Mouse (Mus musculus) CH12.LX (cell line): ENCODE data around the gene Padi6. TPM values are rescaled to one million over a fixed set of nuclear protein-coding genes. Genes with fewer than 3 reads are reported as not detected.

Experiments used
- DNase-seq: peaks from one replicate; pipeline ENCODE4 v3.0.0-alpha.2; 2013; ENCODE audit errors: extremely low read depth
- H3K27ac ChIP-seq: 2 replicates; pipeline ENCODE4 v1.5.1; 2012; ENCODE audit warnings: low read depth, mild to moderate bottlenecking, control low read depth, moderate library complexity; ENCODE audit not compliant: insufficient read depth
- H3K27me3 ChIP-seq: replicated peaks from 2 replicates; pipeline ENCODE3; 2012; ENCODE audit warnings: inconsistent platforms
- H3K36me3 ChIP-seq, 2 experiments: replicated peaks in 1 of 2; 2 replicates each; pipeline versions ENCODE3 to v1.6.1; 2012; ENCODE audit warnings: inconsistent platforms in 1 of 2, low read length in 1 of 2, mild to moderate bottlenecking in 1 of 2, mixed read lengths in 1 of 2, moderate library complexity in 1 of 2; ENCODE audit not compliant: control insufficient read depth in 1 of 2, insufficient read depth in 1 of 2
- H3K4me1 ChIP-seq, 2 experiments: 2 replicates each; pipeline ENCODE4 v1.6.1; 2012; ENCODE audit warnings: inconsistent platforms in 1 of 2, moderate library complexity in 1 of 2; ENCODE audit not compliant: insufficient read depth in 2 of 2, control insufficient read depth in 1 of 2
- H3K4me2 ChIP-seq: 2 replicates; pipeline ENCODE4 v1.6.1; 2012; ENCODE audit warnings: low read depth, mild to moderate bottlenecking, control low read depth; ENCODE audit not compliant: poor library complexity, insufficient read depth, severe bottlenecking
- H3K4me3 ChIP-seq, 3 experiments: fragments of 150-350 bp in 1 of 3; sonication (generic) in 1 of 3; replicated peaks in 1 of 3; 2 replicates each; pipeline versions ENCODE3 to v1.5.1; 2011 to 2012; ENCODE audit warnings: low read depth in 2 of 3, low read length in 2 of 3, mild to moderate bottlenecking in 2 of 3, moderate library complexity in 2 of 3, control low read depth in 1 of 3, improper control_type of control experiment in 1 of 3, inconsistent platforms in 1 of 3, mixed read lengths in 1 of 3; ENCODE audit not compliant: poor library complexity in 1 of 3
- H3K79me2 ChIP-seq: replicated peaks from 2 replicates; pipeline ENCODE4 v1.6.1; 2012; ENCODE audit warnings: mild to moderate bottlenecking, moderate library complexity; ENCODE audit not compliant: control insufficient read depth, poor library complexity, insufficient read depth, severe bottlenecking; ENCODE audit errors: extremely low read depth
- H3K9ac ChIP-seq: 2 replicates; pipeline ENCODE4 v1.6.1; 2012; ENCODE audit warnings: low read depth, mild to moderate bottlenecking, control low read depth, moderate library complexity; ENCODE audit not compliant: insufficient read depth
- H3K9me3 ChIP-seq: replicated peaks from 2 replicates; pipeline ENCODE3; 2012; ENCODE audit warnings: low read length, inconsistent platforms, mixed read lengths
- CHD1 ChIP-seq: IDR thresholded peaks from 2 replicates; pipeline ENCODE4 v1.6.1; 2012; ENCODE audit warnings: low read depth, low read length, improper control_type of control experiment, inconsistent platforms
- CTCF ChIP-seq, 2 experiments: IDR thresholded peaks in 1 of 2; conservative IDR thresholded peaks in 1 of 2; 2 replicates each; pipeline ENCODE4 v1.5.1; 2011 to 2012; ENCODE audit warnings: low read depth in 2 of 2, low read length in 2 of 2, improper control_type of control experiment in 1 of 2, inconsistent platforms in 1 of 2, mild to moderate bottlenecking in 1 of 2, moderate library complexity in 1 of 2
- ELF1 ChIP-seq: IDR thresholded peaks from 2 replicates; pipeline ENCODE4 v1.6.1; 2014; ENCODE audit warnings: low read depth, mild to moderate bottlenecking, inconsistent platforms, low read length, improper control_type of control experiment
- EP300 ChIP-seq: IDR thresholded peaks from 2 replicates; pipeline ENCODE4 v1.6.1; 2011; ENCODE audit warnings: low read length, improper control_type of control experiment
- ETS1 ChIP-seq: conservative IDR thresholded peaks from 2 replicates; pipeline ENCODE4 v1.6.1; 2012; ENCODE audit warnings: low read depth, mild to moderate bottlenecking, inconsistent platforms, low read length, improper control_type of control experiment, moderate library complexity
- GABPA ChIP-seq: IDR thresholded peaks from 2 replicates; pipeline ENCODE4 v1.6.1; 2012; ENCODE audit warnings: low read depth, low read length, improper control_type of control experiment, inconsistent platforms; ENCODE audit not compliant: insufficient replicate concordance
- IRF4 ChIP-seq: IDR thresholded peaks from 2 replicates; pipeline ENCODE4 v1.6.1; 2014; ENCODE audit warnings: low read depth, mild to moderate bottlenecking, inconsistent platforms, low read length, improper control_type of control experiment
- JUN ChIP-seq: IDR thresholded peaks from 2 replicates; pipeline ENCODE4 v1.6.1; 2011; ENCODE audit warnings: low read depth, mild to moderate bottlenecking, low read length, improper control_type of control experiment, moderate library complexity; ENCODE audit not compliant: insufficient read depth
- JUND ChIP-seq: conservative IDR thresholded peaks from 2 replicates; pipeline ENCODE4 v1.6.1; 2011; ENCODE audit warnings: low read depth, low read length, improper control_type of control experiment
- MAX ChIP-seq: IDR thresholded peaks from 2 replicates; pipeline ENCODE4 v1.6.1; 2011; ENCODE audit warnings: low read length, improper control_type of control experiment
- MAZ ChIP-seq: IDR thresholded peaks from 2 replicates; pipeline ENCODE4 v1.6.1; 2012; ENCODE audit warnings: low read depth, mild to moderate bottlenecking, inconsistent platforms, low read length, improper control_type of control experiment, moderate library complexity
- MXI1 ChIP-seq: IDR thresholded peaks from 2 replicates; pipeline ENCODE4 v1.6.1; 2011; ENCODE audit warnings: mild to moderate bottlenecking, low read depth, low read length, improper control_type of control experiment
- NELFE ChIP-seq: IDR thresholded peaks from 2 replicates; pipeline ENCODE4 v1.6.1; 2011; ENCODE audit warnings: low read depth, low read length, improper control_type of control experiment
- NRF1 ChIP-seq: IDR thresholded peaks from 2 replicates; pipeline ENCODE4 v1.6.1; 2014; ENCODE audit warnings: low read depth, mild to moderate bottlenecking, inconsistent platforms, low read length, improper control_type of control experiment, moderate library complexity
- PAX5 ChIP-seq: IDR thresholded peaks from 2 replicates; pipeline ENCODE4 v1.6.1; 2012; ENCODE audit warnings: low read length, inconsistent platforms, mixed read lengths
- POLR2A ChIP-seq: IDR thresholded peaks from 2 replicates; pipeline ENCODE4 v1.6.1; 2011; ENCODE audit warnings: low read depth, mild to moderate bottlenecking, improper control_type of control experiment, low read length
- RCOR1 ChIP-seq: conservative IDR thresholded peaks from 2 replicates; pipeline ENCODE4 v1.6.1; 2012; ENCODE audit warnings: low read depth, mild to moderate bottlenecking, inconsistent platforms, low read length, improper control_type of control experiment
- UBTF ChIP-seq: IDR thresholded peaks from 2 replicates; pipeline ENCODE4 v1.6.1; 2012; ENCODE audit warnings: low read depth, mild to moderate bottlenecking, inconsistent platforms, low read length, improper control_type of control experiment, moderate library complexity
- USF2 ChIP-seq: conservative IDR thresholded peaks from 2 replicates; pipeline ENCODE4 v1.6.1; 2011; ENCODE audit warnings: low read depth, low read length, improper control_type of control experiment
- ZMIZ1 ChIP-seq: IDR thresholded peaks from 2 replicates; pipeline ENCODE4 v1.6.1; 2012; ENCODE audit warnings: low read depth, mild to moderate bottlenecking, inconsistent platforms, low read length, improper control_type of control experiment
- dilution Hi-C: fragments of 300-500 bp; cut with MboI; formaldehyde crosslinking; loops from 2 replicates; pipeline ENCODE4 v1.14.3; 2020; ENCODE audit warnings: low sequenced_read_pairs; ENCODE audit not compliant: extremely low pct_unique_long_range_greater_than_20kb, extremely low pct_ligation_motif_present
- in situ Hi-C: fragments of 300-500 bp; cut with MboI; formaldehyde crosslinking; loops from 3 replicates; pipeline ENCODE4 v1.14.3; 2019; ENCODE audit warnings: low sequenced_read_pairs, low pct_ligation_motif_present, low pct_unique_long_range_greater_than_20kb, mixed read lengths
- polyA plus RNA-seq: library from polyadenylated mRNA; unstranded; fragments of >175 nt; gene quantifications from 2 replicates; pipeline ENCODE4 v1.2.1, GENCODE M21; 2012; ENCODE audit warnings: low read depth; ENCODE audit not compliant: insufficient read length
- total RNA-seq, 2 experiments: library from RNA; depleted of rRNA; stranded (reverse); fragments of 300-350 nt in 1 of 2; fragments of >200 nt in 1 of 2; gene quantifications; 2 replicates each; pipeline ENCODE4 v1.2.3; 2012 to 2014

Gene Padi6
- total RNA-seq (2012; rRNA removed) (not detected in 2 replicates), total RNA-seq (2014; rRNA removed) (not detected in 2 replicates), polyA plus RNA-seq (0.25 TPM in 1 of 2 replicates, not detected in the other)

DNA sequence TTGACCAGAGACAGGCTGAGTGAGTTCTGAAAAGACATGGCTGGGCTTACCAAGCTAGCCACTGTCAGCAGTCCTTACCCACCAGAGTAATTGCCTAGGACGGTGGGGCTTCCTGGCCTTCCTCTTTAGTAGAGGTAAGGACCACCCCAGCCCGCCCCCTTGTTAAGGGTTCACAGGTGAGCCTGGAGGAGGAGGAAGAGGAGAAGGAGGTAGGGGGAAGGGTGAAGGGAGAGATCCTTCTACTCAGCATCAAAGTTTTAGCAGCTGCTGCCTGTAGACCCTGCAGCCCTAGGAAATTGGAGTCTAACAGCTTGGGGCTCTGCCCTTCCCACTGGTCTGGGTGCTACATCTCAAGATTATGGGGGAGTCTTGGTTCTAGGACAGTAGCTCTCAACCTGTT is at the start of gene Padi6:
TSS of gene Padi6 (minus strand) at position 101 of the 400 bp plus-strand sequence.
- dilution Hi-C loops (no loop called here), in situ Hi-C loops (loop anchor here (5.0 kb wide), 1 partner anchor 65 kb away; no protein-coding TSS in a partner anchor)
- H3K9ac ChIP-seq, result no peak within 1 kb of the TSS
- no peak within 1 kb of the TSS for H3K4me2 ChIP-seq
- no peak within 1 kb of the TSS for H3K27ac ChIP-seq
- H3K79me2 ChIP-seq, result no peaks in the 10 kb centered on the region
- TF ChIP-seq RCOR1, result no peak
- no peak for TF ChIP-seq UBTF
- no peak for TF ChIP-seq NELFE
- no peak for TF ChIP-seq MAZ
- no peaks in the 10 kb centered on the region for H3K9me3 ChIP-seq
- H3K4me1 ChIP-seq, result peaks cover 12 to 16% of the 10 kb centered on the region in 2 experiments
- no peak within 1 kb of the TSS for H3K4me3 ChIP-seq
- peaks cover 48% of the 10 kb centered on the region for H3K27me3 ChIP-seq
- no peak for DNase-seq
- H3K36me3 ChIP-seq, result no peaks in the 10 kb centered on the region

DNA sequence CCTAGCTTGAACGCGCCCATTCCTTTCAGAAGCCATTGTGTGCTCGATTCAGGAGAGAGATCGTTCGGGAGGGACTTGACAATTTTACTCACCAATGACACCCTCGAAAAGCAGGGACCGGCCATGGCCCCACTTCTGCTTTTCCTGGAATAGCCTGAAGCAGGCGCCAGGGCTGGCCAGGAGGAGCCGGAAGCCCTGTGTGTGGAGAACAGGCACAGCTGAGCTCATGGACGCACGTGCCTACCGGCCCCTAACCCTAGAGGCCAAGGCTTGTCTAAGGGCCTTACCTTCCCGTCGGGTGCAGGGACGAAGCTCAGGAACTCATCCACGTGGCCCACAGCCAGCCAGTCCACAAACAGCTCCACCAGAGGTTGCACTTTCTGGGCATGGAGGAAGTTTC is 48.6 kb upstream of the Padi6 start:
- in situ Hi-C loops, result no loop called here
- TF ChIP-seq UBTF, result no peak
- TF ChIP-seq CTCF (conservative IDR thresholded peaks at IDR 0.05 in 1 of 2, IDR thresholded peaks at IDR 0.05 in 1 of 2; ENCODE audit: low read depth in 2 of 2, low read length in 2 of 2), result no peak
- TF ChIP-seq GABPA, result no peak
- TF ChIP-seq ELF1, result no peak
- no peak for TF ChIP-seq JUND
- TF ChIP-seq EP300, result no peak
- no peak for TF ChIP-seq ZMIZ1
- no peak for TF ChIP-seq MAX
- no peak for TF ChIP-seq IRF4
- no peak for TF ChIP-seq POLR2A
- Histone ChIP-seq H3K36me3 (no peaks in the 10 kb centered on the region), H3K27me3 (peaks cover 44% of the 10 kb centered on the region), H3K27ac (no peak overlapping the region), H3K9me3 (peaks cover 12% of the 10 kb centered on the region), H3K9ac (no peak overlapping the region), H3K4me1 (no peaks in the 10 kb centered on the region), H3K79me2 (no peaks in the 10 kb centered on the region), H3K4me2 (no peak overlapping the region), H3K4me3 (no peak overlapping the region)
- dilution Hi-C loops, result no loop called here
- no peak for DNase-seq

DNA sequence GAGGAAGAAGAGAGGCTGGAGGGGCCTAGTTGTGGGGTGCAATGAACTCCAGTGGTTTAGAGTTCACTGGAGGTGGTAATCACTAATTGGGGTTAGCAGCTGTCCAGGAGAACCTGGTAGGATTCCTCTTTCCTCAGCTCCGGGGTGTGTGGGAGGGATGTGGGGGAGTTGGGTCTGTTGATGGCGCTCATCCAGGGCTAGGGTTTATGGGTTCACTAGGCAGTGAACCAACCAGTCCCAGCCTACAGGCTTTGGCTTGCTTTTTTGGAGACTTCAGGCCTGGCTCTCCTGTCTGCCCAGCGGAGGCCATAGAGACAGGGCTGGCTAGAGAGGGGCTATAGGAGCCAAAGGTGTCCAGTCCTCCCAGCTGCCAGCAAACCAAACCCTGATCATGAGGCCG is 47.5 kb upstream of the Padi6 start:
- in situ Hi-C loops (loop anchor here (5.0 kb wide), 1 partner anchor 117 kb away; the partner anchor contains the start of gene Padi2), dilution Hi-C loops (no loop called here)
- DNase-seq, result no peak

More for the DNA sequence above, 47.5 kb upstream of the Padi6 start:
- H3K27ac ChIP-seq, result no peak overlapping the region
- H3K4me2 ChIP-seq, result no peak overlapping the region
- H3K9me3 ChIP-seq, result peaks cover 13% of the 10 kb centered on the region
- no peak for TF ChIP-seq ZMIZ1
- TF ChIP-seq CHD1, result no peak
- TF ChIP-seq NRF1, result no peak
- no peak for TF ChIP-seq MXI1
- TF ChIP-seq PAX5, result no peak
- TF ChIP-seq USF2, result no peak
- TF ChIP-seq MAZ, result no peak
- TF ChIP-seq JUN, result no peak
- no peak for TF ChIP-seq ETS1
- no peaks in the 10 kb centered on the region for H3K36me3 ChIP-seq
- H3K4me3 ChIP-seq, result no peak overlapping the region
- H3K79me2 ChIP-seq, result no peaks in the 10 kb centered on the region
- peaks cover 38% of the 10 kb centered on the region for H3K27me3 ChIP-seq
- no peaks in the 10 kb centered on the region for H3K4me1 ChIP-seq
- no peak overlapping the region for H3K9ac ChIP-seq
